Mouse (Mus musculus) urinary bladder, adult 18-20 months (tissue): ENCODE data around the gene Myo5a.
"Not testable (repeated sequence)": the region's sequence is repeated elsewhere in the genome, so short reads cannot be mapped to it uniquely, and the experiment has no call there.

Source experiments
- DNase-seq, 2 experiments: peaks; one replicate each; pipeline ENCODE4 v3.0.0; 2022; ENCODE audit warnings: low spot score in 2 of 2, mixed read lengths in 2 of 2

Gene Myo5a

GRCm38 (mm10) chr9:75248359-75248758 lies 177.5 kb downstream of the Myo5a start:
- no peak for DNase-seq

DNA sequence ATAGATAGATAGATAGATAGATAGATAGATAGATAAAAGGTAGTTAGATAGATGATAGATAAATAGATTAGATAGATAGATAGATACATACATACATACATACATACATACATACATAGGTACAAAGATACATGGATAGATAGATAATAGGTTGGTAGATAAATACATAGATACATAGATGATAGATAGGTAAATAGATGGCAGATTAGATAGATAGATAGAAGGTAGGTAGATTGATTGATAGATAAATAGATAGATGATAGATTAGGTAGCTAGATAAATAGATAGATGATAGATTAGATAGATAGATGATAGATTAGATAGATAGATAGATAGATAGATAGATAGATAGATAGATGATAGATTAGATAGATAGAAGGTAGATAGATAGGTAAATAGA lies 178.1 kb downstream of the Myo5a start:
- no peak for DNase-seq

DNA sequence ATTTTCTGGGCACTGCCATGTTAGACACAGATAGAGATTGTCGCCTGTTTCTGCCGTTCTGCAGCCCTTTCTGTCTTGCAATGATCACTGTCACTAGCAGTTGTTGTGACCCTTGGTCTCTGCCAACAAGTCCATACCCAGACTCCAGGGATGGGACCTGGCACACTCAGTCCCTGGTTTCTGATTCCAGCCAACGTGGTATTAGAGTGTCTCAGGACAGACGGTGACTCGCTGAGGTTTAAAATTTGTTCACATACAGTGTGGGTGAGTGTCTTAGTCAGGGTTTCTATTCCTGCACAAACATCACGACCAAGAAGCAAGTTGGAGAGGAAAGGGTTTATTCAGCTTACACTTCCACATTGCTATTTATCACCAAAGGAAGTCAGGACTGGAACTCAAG lies 182.3 kb downstream of the Myo5a start:
- DNase-seq: not testable (repeated sequence)

GRCm38 (mm10) chr9:75253766-75254165 lies 183.0 kb downstream of the Myo5a start:
- no peak for DNase-seq

DNA sequence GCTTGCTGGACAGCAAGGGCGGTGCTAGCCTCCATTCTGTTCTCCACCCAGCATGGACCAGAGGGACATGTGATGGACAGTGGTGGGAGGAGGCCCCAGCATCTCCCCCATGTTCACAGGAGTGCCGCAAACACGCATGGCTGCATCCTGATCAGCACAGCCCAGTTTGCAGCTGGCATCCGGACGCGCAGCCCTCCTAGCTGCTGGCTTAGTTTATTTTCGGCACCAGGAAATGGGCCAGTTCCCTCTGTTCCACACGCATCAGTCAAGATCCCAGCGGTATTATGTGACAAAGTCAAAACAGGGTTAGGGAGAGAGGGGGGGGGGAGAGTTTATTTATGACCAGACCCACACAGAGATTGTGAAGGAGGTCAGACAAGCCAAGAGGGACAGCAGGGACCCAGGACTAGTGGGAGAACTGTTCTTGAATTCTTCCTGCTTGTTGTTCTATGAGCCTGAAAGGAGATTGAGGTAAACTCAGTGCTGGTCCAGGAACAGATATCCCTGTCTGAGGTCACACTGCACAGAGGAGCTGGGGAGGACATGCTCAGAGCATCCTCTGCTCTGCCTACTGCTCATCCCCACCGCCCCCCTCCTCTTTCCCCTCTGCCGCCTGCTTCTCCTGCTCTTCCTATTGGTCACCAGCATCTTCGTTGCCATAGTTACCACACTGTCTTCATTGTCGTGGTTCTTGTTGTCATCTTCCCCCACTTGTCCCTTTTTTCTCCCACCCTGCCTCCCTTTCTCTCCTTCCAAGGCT lies 183.6 kb downstream of the Myo5a start:
- DNase-seq: no peak

- DNase-seq: peak in 1 of 2 experiments; percentile 48
These were observed 185.2 kb downstream of the Myo5a start for GRCm38 (mm10) chr9:75255820-75256545.

DNA sequence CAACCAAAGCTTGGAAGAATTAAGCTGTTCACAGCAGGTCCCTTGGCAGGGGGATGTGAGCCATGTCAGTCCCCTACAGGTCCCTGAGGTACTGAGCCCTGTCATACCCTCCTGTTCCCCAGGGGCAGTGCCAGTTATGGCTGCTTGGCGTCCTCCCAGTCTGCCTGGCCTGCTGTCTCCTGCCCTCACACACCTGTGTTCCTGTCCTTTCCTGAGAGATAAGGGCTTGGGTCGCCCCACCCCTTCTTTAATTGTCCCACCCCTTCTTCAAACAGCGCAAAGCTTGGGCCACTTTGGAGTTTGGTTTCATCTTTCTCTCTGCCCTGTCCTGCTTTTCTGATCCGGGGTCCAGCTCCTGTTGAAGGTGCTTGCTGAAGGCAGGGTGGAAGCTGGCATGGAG lies 188.0 kb downstream of the Myo5a start:
- no peak for DNase-seq

- no peak for DNase-seq
These were observed 188.8 kb downstream of the Myo5a start for GRCm38 (mm10) chr9:75259656-75260055.

- DNase-seq: no peak
These were observed 190.6 kb downstream of the Myo5a start for GRCm38 (mm10) chr9:75261332-75261872.

DNA sequence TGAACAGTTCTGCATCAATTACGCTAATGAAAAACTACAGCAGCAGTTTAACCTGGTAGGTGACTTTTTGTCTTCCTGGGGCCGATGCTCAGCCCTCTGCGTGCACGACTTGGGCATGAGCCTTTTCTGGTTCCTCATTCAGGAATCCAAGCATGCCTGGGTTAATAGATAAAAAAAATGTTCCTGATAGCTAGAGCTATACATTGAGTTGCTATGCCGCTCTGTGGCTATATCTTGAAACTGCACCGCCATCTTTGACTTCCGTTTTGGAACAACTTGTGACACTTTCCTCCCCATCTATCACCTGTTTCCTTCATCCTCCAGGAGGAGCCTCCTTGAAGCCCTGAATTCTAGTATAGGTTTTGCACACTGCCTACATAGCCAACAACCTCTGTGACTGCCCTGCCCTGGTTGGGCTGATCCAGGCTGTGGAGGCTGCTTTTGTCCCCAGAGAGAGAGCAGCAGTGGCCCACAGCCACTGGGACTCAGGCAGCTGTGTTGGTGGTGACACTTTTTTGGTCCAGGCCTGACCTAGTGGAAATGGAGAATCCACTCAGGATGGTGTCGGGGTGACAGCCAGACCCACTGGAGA lies 191.5 kb downstream of the Myo5a start:
- no peak for DNase-seq

- DNase-seq: peak; percentile 49 to 65
These were observed 193.3 kb downstream of the Myo5a start for GRCm38 (mm10) chr9:75264008-75264718.

DNA sequence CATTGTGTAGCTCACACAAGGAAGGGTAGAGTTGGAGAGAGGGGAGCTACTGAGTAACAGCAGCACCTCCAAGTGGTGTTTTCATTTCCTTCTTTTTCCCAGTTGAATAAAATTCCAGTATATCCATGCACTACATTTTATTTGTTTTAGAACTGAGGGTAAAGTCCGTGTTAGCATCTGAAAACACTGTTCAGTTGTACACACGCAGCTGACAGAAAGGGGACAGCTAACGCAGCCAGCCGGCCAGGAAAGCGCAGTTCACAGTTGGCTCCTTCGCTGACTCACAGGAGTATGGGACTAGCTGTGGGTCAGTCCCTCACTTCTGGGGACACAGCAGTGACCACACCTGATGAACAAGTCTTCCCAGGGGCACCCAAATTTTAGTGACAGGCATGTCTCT lies 196.3 kb downstream of the Myo5a start:
- DNase-seq: no peak

GRCm38 (mm10) chr9:75270382-75270781 lies 199.6 kb downstream of the Myo5a start:
- DNase-seq: no peak

DNA sequence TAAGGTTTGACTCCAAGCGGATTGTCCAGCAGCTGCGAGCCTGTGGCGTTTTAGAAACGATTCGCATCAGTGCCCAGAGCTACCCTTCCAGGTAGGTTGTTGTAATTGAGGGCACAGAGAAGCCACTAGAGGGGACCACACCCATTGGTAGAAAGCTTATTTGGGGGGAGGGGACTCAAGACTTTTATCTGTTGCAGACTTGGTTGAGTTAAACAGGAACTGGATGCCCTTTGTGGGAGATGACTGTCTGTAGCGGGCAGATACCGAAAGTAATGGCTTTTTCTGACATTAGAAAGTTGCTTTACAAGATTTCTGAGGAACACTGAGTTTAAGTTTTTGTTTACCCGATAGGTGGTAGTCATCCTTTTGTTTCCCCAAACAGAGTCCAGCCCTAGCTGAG lies 200.7 kb downstream of the Myo5a start:
- DNase-seq: no peak
